In genomic region chr5:102803675-102804074, GRCm38 (mm10) we compare ENCODE assay signal across 11 mouse cellular contexts.
DNase-seq lines count a peak whose midpoint lies in the region.
"Had no signal": no experiment of that assay in that cellular context is flagged by ENCODE, and none has a peak within 500 bp of the region (broad histone marks: within the 10 kb centered on the region; RNA-seq: fewer than 3 reads in every experiment).

No protein-coding gene starts in this region.

- peak; percentile 95 for DNase-seq in heart, adult 11 months
- no peak for DNase-seq in heart, postnatal 36 days
- DNase-seq in ovary, adult 18-20 months (ENCODE audit: low spot score) = peak; percentile 4
- no peak for DNase-seq in ovary, postnatal 10 days (ENCODE audit: low spot score)
- DNase-seq in kidney, postnatal 4 days = peak; percentile 18 to 49
- DNase-seq in thymus, postnatal 36 days = no peak
- DNase-seq in Muller cell, postnatal 12 days (ENCODE audit: inconsistent ontology term) = no peak
- DNase-seq in right cerebral cortex, adult 2 months (ENCODE audit: low spot score in 2 of 2) = no peak
- DNase-seq: adrenal gland, adult 2 months; cerebellum, adult 8-10 months; thymus, postnatal 25 days had no signal

- intact Hi-C loops in heart, postnatal 36 days (cut with DNase I) = no loop called here

Comparison
In these comparisons a context has a peak if more than half of its experiments do, and no peak if none do; other contexts are left out.
1. DNase-seq: peak in heart, adult 11 months (single experiment), ovary, adult 18-20 months (single experiment) and kidney, postnatal 4 days (2 of 2); none in heart, postnatal 36 days (0 of 2), ovary, postnatal 10 days (single experiment), thymus, postnatal 36 days (0 of 2), Muller cell, postnatal 12 days (single experiment) and right cerebral cortex, adult 2 months (0 of 2).